Mouse (Mus musculus): Measurements from ENCODE around the gene Vmn1r100. TPM values are rescaled to one million over a fixed set of nuclear protein-coding genes. Genes with fewer than 3 reads are reported as not detected.
"Not testable (repeated sequence)": the region's sequence is repeated elsewhere in the genome, so short reads cannot be mapped to it uniquely, and the experiment has no call there.

Vmn1r100 gene
- total RNA-seq (2021) = not detected
- long read RNA-seq, experiment 1 = 0 reads
- long read RNA-seq, experiment 2 = 0 reads

DNA sequence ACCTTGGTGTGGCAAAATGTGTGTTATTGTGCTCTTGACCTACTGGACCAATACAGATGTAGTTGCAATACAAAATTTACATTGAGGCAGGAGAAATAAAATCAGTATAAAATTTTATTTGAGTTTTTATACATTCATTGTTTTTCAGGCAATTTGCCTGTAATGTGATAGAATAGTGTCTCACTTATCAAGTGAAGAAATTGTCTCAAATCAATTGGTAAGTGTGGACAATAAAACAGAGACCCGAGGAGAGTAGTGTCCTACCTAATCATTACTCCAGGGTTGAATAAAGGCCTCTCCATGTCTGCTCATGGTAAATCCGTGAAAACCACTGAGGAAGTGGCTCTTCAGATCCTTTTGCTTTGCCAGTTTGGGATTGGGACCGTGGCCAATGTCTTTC lies at the start of gene Vmn1r100:
Gene Vmn1r100 (plus strand): TSS at position 301 of the 400 bp plus-strand sequence.
- not testable (repeated sequence) for DNase-seq

DNA sequence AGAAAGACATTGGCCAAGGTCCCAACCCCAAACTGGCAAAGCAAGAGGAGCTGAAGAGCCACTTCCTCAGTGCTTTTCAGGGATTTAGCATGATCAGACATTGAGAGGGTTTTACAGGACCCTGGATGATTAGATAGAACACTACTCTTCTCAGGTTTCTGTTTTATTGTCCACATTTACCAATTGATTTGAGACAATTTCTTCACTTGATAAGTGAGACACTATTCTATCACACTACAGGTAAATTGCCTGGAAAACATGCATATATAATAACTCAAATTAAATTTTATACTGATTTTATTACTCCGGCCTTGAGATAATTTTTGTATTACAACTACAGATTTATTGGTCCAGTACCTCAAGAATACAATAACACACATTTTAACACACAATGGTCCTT lies 42.4 kb upstream of the Vmn1r100 start, which contains the start of gene Gm5728:
Gene Gm5728 (minus strand): TSS at position 101 of the 400 bp plus-strand sequence.
- DNase-seq = not testable (repeated sequence)

DNA sequence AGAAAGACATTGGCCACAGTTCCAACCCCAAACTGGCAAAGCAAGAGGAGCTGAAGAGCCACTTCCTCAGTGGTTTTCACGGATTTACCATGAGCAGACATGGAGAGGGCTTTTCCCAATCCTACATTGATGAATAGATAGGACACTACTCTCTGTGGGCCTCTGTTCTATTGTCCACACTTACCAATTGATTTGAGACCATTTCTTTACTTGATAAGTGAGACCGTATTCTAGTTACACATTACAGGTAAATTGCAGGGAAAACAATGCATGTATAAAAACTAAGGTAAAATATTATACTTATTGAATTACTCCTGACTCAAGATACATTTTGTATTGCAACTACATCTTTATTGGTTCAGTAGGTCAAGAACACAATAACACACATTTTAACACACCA lies 24.8 kb downstream of the Vmn1r100 start, which contains the start of gene Vmn1r101:
Gene Vmn1r101 (minus strand): TSS at position 101 of the 400 bp plus-strand sequence.
- not testable (repeated sequence) for DNase-seq

Other genes with a start within 250 kb of the Vmn1r100 start
- not detected for gene Vmn1r94, start 249.6 kb upstream of the Vmn1r100 start, total RNA-seq (2021)
- gene Vmn1r95, start 224.2 kb upstream of the Vmn1r100 start, total RNA-seq (2021) = not detected
- gene Gm6164, start 212.3 kb upstream of the Vmn1r100 start, total RNA-seq (2021) = not detected
- gene Gm4498, start 184.1 kb upstream of the Vmn1r100 start, total RNA-seq (2021) = not detected
- not detected for gene Gm5890, start 155.1 kb upstream of the Vmn1r100 start, total RNA-seq (2021)
- gene Gm4133, start 83.9 kb upstream of the Vmn1r100 start, total RNA-seq (2021) = not detected
- not detected for gene Gm5728, start 42.5 kb upstream of the Vmn1r100 start, total RNA-seq (2021)
- not detected for gene Vmn1r101, start 24.7 kb downstream of the Vmn1r100 start, total RNA-seq (2021)
- gene Gm10670, start 57.0 kb downstream of the Vmn1r100 start, total RNA-seq (2021) = not detected
- not detected for gene Vmn1r103, start 92.6 kb downstream of the Vmn1r100 start, total RNA-seq (2021)
- gene Vmn1r104, start 115.9 kb downstream of the Vmn1r100 start, total RNA-seq (2021) = not detected
- gene Gm5726, start 127.8 kb downstream of the Vmn1r100 start, total RNA-seq (2021) = not detected
- not detected for gene Gm4141, start 158.3 kb downstream of the Vmn1r100 start, total RNA-seq (2021)
- not detected for gene Gm4513, start 181.1 kb downstream of the Vmn1r100 start, total RNA-seq (2021)